Mouse (Mus musculus) left cerebral cortex, postnatal 25 days (tissue): ENCODE results near the gene Ptpre. TPM values are rescaled to one million over a fixed set of nuclear protein-coding genes. Genes with fewer than 3 reads are reported as not detected.

Source experiments
- microRNA-seq, 2 experiments: library from miRNA; unstranded; fragments of <30 nt; microRNA quantifications; one replicate each; pipeline ENCODE4 v1.2.0; 2022
- total RNA-seq, 2 experiments: library from RNA; stranded (reverse); gene quantifications; 2 replicates each; pipeline ENCODE4 v1.2.3; 2021

Ptpre gene
- total RNA-seq, 2 experiments from 2014 or later, result 24.9 to 27.3 TPM

Small RNA genes lying within 50 kb of the gene (microRNA-seq; reads per million reads assigned to microRNA genes)
- gene Mir1962, result 0 to 0.25 reads per million in 2 experiments

Other genes with a start within 250 kb of the Ptpre start
- not detected for gene Foxi2, start 127.2 kb upstream of the Ptpre start, total RNA-seq
- not detected for gene Clrn3, start 8.8 kb upstream of the Ptpre start, total RNA-seq
- under 1 TPM; 0.66 to 0.80 TPM for gene Mki67, start 178.9 kb downstream of the Ptpre start, total RNA-seq